Mouse (Mus musculus) cerebellum, adult 9-10 months (tissue): ENCODE data around the gene Neurog2.

Experiments
- DNase-seq: peaks from one replicate; pipeline ENCODE4 v3.0.0; 2022

Gene Neurog2

DNA sequence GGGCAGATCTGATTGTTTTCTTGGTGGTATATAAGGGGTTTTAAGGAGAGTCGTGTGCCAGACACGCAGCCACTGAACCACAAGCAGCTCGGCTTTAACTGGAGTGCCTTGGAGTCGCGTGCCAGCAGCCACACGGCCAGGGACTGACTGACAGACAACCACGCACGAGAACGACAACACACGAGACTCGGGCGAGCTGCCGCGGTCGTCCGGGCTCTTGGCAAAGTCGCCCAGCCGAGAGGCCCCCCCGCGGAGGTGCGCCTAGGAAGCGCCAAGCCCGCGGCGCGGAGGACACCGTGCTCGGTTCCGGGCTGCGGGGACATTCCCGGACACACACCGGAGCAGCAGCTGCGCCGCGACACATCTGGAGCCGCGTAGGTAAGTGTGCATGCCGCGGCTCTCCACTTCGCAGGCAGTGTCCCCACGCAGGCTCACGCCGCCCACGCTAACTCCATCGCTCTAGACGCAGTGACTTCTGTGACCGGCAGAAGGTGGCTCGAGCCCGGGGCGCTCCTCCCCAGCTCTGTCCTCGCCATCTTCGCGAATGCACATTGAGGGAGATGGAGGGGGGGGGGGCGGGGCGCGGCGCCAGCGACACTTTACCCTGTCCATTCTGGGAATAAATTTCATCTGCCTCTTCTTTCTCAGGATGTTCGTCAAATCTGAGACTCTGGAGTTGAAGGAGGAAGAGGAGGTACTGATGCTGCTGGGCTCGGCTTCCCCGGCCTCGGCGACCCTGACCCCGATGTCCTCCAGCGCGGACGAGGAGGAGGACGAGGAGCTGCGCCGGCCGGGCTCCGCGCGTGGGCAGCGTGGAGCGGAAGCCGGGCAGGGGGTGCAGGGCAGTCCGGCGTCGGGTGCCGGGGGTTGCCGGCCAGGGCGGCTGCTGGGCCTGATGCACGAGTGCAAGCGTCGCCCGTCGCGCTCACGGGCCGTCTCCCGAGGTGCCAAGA lies at the start of gene Neurog2:
Neurog2 (plus strand) TSS at position 56 of the 953 bp plus-strand sequence.
- no peak for DNase-seq

DNA sequence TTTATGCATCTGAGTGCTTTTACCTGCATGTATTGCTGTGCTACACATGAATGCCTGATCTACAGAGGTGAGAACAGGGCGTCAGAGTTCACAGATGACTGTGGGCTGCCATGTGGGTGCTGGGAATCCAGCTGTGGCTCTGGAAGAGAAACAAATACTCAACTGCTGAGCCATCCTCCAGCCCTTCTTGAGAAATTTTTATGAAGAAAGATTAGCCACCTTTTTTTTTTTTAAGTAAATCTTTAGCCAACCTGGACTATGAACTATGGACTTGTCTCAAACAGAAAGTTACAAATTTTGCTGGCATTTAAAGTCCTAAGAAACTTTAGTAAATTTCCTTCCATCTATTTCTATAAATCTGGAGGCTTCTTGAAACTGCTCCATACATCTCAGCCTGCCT lies 35.8 kb upstream of the Neurog2 start:
- no peak for DNase-seq

DNA sequence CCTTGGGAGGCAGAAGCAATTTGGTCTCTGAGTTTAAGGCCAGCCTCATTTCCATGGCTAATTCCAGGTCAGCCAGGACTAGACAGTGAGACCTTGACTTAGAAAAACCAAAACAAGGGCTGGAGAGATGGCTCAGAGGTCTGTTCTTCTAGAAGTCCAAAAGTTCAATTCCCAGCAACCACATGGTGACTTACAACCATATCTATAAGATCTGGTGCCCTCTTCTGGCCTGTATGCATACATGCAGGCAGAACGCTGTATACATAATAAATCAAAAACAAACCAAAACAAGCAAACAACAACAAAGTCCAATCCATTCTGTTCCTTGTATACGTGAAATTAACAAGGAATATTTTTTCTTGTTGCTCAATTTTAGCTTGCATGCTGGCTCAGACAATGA lies 24.8 kb upstream of the Neurog2 start:
- no peak for DNase-seq

DNA sequence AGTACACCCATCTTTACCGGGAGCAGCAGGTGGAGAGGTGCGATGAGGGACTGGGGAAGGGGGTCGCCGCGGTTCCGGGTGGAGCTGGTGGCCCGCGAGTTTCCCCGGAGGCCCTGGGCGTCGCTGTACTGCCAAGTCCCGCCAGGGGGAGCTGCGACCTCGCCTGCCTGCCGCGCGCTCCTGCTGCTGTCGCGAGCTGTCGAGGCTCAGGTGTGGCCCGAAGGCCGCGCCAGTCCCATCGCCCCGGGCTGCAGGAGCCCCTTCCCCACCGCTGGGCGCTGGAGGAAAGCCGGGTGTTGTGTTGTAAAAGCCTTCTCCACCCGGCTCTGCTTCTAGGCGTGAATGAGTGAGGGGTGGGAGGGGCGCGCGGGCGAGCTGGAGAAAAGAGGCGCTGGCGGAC lies 7.6 kb upstream of the Neurog2 start:
- no peak for DNase-seq

DNA sequence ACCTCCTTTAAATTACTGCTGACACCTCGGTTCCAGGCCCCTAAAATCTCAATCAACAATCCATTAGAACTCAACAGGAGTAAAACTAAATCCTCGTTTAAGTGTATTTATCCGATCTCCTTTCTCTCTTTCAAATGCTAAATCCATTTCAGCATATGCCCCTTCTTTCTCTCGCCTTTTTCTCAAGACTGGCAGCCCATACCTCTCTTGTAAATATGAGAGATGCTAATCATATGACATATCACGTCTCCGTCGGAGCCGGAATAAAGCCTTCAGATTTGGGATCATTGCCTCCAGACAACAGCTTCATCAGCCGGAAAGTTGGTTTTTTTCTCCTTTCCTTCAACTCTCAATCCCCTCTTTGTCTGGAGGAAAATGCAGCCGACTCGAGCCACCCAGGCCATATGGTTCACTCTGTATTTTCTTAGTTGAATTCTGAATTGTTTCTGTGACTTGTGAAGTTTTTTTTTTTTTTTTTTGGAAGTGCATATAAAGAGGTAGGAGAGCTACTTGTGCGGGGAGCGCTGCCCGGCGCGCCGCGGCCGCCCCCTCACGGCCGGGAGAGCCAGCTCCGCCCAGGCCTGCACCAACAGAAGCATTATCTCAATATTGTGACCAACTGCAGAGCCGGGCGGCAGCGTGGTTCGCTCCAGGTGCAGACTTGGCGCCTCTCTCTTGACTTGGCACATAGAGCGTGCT lies 7.1 kb upstream of the Neurog2 start:
- no peak for DNase-seq

DNA sequence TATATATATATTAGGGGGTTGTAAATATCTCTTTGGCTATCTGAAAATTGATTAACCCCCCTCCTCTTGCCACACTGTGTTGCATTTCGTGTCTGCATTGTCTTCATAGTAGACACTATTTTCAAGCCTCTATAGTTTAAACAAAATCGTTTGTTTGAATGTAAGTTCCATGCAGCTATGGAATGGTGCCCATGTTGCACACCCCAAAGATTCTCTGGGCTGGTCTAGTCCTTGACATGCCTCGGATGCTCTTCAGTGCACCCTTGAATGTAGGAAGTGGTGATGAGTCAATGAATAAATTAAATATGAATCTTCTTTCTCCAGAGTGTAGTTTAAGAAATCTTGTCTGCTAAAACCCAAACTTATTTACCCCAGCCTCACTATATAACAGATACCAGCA lies 6.4 kb upstream of the Neurog2 start:
- DNase-seq = no peak

DNA sequence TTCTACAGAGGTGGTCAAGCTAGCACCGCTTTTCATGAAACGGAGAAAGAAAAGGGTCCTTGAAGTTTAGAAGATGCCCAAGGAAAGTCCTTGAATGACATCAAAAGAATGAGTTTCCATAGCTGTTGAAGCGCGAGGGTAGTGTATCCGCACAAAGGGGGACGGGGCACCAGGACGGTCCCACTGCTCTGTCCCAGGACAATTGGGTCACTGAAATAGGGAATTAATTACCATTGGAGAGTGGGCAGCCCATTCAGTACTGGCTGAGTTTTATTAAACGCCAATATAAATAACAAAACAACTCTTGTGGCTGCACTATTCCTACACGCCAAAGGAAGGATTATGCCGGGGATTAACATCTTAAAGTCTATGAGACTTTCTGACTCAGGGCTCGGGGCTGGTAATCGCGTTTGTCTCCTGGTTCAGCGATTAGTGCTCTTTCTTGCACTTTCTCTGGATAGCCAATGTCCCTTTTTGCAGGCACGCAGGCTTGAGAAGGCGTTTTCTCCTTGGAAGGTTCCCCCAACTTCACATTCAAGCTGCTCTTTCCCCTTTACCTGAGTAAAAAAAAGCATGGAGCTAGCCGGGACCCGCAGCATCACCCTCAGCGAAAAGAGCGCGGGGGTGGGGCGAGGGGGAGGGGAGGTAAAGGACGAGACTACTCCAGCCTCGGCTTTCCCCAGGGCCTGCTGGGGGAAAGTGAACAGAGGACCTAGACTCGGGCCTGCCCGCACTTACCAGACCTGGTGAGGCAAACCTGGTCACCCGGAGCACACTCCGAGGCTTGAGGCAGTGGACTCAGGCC lies 5.6 kb upstream of the Neurog2 start:
- DNase-seq = no peak

DNA sequence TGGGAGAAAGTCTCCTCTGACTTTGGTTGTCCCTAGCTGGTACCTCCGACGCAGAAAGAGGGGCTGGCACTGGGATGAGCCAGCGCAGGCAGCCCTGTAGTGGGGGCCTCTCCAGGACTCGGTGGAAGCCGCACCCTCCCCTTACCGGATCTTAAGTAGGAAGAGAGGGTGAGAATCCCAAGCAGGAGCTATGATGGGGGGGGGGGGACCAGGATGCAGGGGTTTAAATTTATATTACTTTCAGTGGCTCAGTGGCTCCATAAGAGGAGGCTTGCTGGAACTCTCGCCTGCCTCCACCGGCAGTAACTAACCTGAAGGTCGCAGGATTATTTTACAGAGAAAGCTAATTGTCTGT lies 5.0 kb upstream of the Neurog2 start:
- no peak for DNase-seq

DNA sequence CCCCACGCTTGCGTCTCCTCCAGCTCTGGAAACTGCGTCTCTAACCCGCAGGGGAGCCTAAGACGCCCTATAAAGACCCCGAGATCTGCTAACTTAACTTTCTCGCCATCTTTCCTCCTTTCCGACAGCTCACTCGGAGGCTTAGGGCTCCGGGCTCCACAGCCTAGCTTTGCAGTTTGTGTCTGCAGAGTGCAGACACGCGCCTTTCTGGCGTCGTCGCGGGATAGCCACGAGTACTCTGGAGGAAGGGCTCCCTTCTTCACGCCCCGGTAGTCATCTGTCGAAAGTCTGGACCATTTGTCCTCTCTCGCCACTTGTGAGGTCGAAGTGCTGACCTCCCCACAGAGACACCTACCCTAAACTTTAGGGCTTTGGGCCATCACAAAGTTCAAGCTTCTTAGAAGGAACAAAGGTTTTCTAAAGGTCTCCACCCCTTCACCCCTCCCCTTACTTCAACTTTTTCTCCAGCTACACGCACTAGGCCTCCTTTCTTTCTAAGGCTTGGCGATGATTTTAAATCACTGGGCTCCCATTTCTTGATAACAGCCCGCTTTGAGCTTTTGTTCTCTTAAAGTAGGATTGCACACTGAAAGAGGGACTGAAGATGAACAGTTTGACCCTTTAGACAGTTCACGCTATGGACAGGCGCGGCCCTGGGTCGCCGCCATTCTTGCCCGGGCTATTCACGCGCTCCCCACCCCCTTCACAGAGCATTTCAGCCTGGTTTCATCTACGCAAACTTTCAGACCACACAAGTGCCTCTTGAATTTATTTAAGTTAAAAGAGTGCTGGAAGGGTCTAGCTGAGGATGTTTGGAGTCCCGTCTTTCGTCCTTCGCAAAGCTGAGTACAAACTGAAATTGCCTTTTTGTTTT lies 4.4 kb upstream of the Neurog2 start:
- no peak for DNase-seq

DNA sequence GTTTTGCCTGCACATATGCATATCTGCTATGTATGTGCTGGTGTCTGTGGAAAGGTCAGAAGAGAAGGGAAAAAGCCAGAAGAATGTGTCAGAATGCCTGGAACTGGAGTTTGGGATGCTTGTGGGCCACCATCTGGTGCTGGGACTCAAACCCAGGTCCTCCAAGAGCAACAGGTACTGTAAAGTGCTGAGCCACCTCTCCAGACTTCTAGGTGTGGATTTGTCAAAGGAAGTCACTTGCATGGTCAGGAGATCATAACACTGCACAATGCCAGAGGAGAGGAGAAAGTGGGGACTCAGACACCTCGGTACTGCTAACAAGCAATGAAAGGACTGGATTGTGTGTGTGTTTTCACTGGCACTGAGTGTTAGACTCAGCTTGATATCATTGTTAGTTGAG lies 2.7 kb upstream of the Neurog2 start:
- DNase-seq = no peak

DNA sequence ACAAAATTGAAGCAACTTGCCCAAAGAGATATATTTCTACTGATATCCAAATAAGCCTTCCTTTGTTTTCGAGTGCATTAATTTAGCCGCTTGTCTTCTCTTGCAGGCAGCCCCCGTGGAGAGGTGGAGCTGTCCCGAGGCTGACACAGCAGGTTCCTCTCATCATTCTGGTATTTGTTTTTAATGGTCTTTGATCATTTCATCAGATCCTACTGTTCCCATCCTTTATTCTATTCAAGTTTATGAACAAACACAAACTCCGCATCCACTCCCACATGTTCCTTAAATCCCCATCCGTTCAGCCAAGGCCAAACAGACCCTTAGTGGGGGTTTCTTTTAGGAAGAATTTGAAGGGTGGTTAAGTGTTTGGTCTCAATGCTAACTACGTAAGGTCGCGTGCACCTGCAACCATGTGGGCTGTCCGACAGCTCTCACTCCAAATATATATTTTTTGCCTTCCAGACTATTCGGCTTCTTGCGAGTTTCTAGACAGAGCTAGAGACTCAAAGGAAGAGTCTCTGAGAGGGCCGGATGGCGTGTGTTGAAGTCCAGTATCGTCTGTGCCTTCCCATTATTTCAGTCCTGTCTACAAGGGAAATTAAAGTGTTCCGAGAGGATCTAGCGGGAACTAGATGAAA lies 2.1 kb upstream of the Neurog2 start:
- no peak for DNase-seq

DNA sequence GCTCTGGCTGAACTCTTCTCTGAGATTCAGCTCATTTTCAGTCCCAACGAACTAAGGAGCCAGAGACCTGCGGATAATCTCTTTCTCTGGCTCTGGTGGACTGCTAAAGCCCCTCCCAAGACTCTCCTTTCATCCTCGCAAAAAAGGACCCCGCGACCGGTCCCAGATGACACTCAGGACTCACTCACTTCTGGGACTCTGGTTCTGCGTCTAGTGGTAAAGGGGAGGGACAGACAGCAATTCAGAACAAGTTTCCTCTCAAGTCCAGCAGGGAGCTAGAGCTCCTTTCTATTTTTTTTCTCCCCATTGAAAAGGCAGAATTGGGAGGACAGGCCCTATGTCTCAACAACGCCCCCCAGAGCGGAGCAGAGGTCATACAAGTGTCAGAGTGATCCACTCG lies 1.4 kb upstream of the Neurog2 start:
- DNase-seq = no peak

DNA sequence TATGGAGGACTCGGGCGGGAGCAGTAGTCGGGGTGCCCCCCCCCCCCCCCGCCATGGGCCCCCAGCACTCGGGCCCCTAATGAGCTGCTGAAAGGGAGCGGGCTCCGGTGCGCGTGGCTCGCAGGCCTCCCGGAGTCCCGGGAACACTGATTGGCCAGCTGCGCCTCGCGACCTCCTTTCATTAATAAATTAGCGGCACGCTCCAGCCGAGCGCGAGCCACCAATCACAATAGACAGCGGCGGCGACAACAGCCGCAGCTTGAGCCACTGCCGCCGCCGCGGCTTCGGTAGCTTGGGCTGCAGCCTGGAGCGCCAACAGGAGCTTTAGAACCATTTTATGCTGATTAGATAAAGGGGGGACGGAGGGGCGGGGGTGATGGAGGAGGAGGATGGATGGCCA lies 404 bp upstream of the Neurog2 start:
- DNase-seq = no peak

DNA sequence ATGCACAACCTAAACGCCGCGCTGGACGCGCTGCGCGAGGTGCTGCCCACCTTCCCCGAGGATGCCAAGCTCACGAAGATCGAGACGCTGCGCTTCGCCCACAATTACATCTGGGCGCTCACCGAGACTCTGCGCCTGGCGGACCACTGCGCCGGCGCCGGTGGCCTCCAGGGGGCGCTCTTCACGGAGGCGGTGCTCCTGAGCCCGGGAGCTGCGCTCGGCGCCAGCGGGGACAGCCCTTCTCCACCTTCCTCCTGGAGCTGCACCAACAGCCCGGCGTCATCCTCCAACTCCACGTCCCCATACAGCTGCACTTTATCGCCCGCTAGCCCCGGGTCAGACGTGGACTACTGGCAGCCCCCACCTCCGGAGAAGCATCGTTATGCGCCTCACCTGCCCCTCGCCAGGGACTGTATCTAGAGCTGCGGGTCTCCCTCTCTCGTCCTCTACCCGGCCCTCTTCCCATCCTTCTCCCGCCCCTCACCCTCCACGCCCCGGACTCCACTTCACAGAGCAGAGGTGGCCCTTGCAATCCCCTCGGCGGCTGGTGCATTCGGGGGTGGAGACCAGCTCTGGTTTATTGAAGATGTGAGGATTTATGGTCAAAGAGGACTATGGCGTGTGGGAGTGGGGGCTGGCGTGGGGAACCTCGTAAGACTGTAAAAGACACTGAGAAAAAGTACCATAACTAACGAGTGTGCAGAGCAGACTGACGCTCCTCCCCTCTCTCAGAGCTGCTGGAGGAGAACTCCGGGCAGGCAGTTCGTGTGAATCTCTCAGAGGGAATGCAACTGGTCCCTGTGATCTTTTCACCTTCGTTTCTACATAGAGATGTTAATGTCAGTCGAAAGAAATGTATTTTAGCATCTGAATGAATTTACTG lies 1.4 kb downstream of the Neurog2 start:
- peak; percentile 43 for DNase-seq

DNA sequence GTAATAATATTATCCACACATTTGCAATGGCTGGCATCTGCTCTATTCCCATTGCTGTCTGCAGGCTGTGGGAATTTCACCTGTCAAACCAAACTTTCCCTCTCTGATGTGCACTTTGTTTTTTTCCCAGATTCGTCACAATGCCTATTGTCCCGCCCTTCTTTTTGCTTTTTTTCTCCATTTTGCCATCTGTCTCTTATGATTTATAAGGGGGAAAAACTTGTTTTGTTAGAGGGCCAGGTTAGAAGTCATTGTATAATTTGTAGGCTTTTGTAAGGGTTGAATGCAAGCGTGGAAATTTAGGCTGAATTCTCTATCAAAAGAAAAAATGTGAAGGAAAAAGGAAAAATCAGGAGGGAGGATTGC lies 2.0 kb downstream of the Neurog2 start:
- DNase-seq = no peak

DNA sequence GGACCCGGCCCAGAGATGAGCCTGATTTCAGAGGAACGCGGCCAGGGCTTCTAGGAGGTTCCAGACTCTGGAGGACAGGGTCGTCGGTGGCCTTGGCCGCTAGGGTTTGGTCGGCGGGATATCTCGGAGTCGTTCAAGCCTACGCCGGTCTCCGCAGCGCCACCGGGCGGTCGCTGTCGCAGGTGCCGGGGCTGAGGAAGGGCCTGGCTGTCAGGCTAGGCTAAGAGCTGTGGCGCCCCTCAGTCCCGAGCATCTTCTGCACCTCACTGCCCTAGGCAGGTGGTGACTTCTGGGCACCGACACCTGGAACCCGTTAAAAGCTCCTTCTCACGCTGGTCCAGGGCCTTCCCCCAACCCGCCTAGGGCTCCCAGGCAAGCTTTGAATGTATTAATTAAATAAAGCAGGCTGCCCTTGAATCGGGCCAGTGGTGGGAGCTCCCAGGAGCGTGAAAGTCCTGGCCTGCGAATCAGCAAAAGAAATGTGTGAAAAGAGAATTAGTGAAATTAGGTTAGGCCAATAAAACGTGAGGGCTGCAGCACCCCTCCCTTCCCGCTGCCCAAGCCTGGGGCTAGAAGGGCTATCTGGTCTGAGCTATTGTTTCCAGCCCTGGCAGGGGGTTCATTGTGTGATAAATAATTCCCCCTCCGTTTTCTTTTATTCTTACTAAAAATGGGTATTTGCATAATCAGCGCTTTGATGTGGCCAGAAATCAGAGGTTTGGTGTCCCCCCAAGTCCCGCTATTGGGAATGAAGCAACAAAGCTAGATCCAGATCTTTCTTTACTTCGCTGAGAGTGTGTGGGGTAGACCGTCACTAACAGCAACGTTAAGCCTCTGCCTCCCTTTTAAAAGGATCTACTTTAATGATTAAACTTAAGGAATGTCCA lies 7.2 kb downstream of the Neurog2 start:
- no peak for DNase-seq

DNA sequence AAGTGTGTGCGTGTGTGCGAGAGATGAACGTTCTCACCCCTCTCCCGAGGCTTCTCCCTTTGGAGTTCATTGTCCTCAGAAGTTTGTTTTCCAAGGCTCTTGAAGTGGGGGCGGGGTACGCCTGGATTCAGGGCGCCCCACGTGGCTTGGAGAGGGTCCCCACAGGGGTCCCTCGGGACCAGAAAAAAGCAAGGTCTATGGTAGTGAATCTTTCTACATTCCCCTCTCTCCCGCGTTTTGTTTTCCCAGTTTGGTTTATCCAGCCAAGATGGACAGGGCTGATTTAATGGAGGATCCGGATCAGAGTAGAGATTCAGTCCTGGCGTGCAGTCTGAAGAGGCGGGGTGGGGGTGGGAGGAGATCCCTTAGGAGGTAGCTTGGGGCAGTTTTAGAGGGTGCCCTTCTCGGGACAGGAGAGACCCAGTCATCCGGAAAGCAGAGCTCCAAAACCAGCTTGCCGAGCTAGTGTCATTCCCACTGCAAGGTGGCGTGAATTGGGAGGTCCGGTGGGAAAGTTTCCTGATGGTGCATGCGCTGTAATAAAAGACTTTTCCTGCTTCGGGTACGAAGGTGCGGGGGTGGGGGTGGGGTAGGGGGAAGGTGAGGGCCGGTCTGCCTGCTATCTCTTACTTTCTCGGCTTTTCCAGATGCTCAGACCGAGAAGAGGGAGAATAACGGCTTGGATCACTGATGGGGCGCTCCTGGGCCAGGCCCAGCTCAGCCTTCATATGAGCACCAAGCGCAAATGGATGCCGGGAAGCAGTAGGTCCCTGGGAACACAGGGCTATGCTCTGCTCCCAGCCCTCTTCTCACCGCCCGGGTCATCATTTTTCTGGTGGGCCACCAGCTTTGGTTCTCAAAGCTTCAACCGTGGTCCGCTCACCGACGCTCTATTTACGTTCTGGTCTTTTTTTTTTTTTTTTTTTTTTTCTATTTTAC lies 8.1 kb downstream of the Neurog2 start:
- DNase-seq = no peak

DNA sequence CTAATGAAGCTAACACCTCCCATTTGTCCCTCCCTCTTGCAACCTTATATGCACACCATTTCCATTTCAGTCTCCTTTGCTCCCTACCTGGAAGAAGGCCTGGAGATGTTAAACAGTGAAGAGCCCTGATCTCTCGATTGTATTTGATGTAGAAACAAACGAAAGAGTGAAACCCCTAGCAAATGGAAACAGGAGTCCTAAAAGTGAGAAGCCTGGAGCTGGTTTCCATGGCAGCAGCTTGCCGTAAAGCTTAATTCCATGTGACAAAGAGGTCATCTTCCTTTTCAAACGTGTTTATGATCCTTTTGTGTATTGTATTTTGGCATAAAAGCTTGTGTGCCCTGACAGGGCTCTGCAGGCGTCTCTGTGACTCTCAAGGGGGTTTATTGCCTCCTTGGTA lies 9.3 kb downstream of the Neurog2 start:
- no peak for DNase-seq
